Mouse (Mus musculus): ENCODE measurements at regions not wholly inside any gene's neighbourhood (a gene's known extent, or its start where the extent isn't known, plus 50 kb on each side); places are given as distances from the start of the nearest gene placed in this dataset.
"Not testable (repeated sequence)": the region's sequence is repeated elsewhere in the genome, so short reads cannot be mapped to it uniquely, and the experiment has no call there.

DNA sequence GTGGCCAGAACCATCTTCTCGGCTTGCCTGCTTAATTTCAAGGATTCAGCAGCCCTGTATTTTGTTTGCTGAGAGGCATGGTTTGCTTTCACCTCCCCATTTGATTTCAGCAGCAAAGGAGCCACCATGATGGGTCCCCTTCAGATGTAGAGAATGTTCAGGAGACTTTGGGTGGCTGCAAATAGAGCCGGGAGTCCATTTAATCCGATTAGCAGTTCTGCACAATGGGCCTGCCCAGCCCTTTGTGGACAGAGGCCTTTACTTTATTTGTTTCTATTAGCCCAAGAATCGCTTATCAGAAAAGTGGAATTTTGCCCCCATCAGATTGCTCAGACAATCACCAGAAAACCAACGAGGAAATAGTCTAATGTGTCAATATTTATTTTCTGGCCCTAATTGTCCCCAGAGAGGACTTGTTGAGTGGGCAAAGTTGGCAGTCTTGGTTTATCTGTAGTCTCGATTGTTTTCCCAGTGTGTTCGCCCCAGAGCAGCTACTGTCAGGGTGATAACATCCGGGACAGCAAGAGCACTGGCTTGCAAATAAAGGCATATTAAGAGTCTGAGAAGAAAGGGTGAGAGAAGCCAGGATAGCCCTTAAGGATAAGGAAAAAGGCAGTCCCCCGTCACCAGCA is 130.6 kb upstream of the Kiz start:
- H3K36me3 ChIP-seq (ENCODE audit: control insufficient read depth, insufficient read depth, low read length, poor library complexity, severe bottlenecking) = no peaks in the 10 kb centered on the region
- H3K27me3 ChIP-seq (ENCODE audit: control insufficient read depth, insufficient read depth, low read length, poor library complexity, severe bottlenecking) = no peaks in the 10 kb centered on the region
- no peak for DNase-seq (ENCODE audit: low read depth, low spot score)

DNA sequence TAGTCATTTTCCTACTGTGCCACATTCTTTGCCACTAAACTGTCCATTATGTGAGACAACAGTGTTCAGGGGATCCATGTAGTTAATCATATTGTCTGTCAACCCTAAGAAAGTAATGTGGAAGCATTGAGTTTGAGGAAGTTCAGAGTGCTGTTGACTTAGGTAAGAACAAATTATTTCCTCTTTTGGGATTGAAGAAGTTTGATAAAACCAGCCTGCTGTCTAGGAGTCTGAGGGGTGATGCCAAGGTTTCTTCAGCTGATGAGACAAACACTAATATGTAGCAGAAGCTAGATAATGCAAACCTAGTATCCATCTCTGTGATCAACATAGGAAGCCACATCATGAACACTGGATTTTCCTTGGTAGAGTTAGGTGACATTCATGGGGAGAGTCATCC is 127.0 kb upstream of the Kiz start:
- DNase-seq (ENCODE audit: low read depth, low spot score) = no peak
- Histone ChIP-seq H3K27me3 (ENCODE audit: control insufficient read depth, insufficient read depth, low read length, poor library complexity, severe bottlenecking) (no peaks in the 10 kb centered on the region), H3K36me3 (ENCODE audit: control insufficient read depth, insufficient read depth, low read length, poor library complexity, severe bottlenecking) (no peaks in the 10 kb centered on the region)

DNA sequence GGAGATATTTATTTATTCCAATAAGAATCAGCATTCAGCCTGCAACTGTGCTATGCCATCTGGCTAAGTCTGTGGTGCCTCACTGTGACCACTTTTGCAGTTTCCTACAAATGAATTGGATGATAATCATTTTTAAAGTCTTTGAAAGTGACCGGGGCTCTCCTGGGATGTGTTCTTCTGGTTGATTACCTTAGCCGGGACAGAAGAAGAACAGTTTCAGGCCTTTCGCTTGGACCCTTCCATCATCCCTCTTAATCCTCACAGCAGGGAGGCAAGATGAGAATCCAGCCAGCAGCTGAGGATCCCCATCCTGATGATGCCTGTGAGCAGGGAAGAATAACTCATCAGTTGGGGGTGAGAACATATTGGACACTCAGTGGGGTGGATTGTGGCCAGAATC is 124.6 kb upstream of the Kiz start:
- Histone ChIP-seq H3K27me3 (ENCODE audit: control insufficient read depth, insufficient read depth, low read length, poor library complexity, severe bottlenecking) (no peaks in the 10 kb centered on the region), H3K36me3 (ENCODE audit: control insufficient read depth, insufficient read depth, low read length, poor library complexity, severe bottlenecking) (no peaks in the 10 kb centered on the region)
- DNase-seq (ENCODE audit: low read depth, low spot score) = no peak

- not testable (repeated sequence) for DNase-seq (ENCODE audit: low read depth, low spot score); H3K27me3 ChIP-seq (ENCODE audit: control insufficient read depth, insufficient read depth, low read length, poor library complexity, severe bottlenecking); H3K36me3 ChIP-seq (ENCODE audit: control insufficient read depth, insufficient read depth, low read length, poor library complexity, severe bottlenecking)
Measured at GRCm38 (mm10) chr2:146732891-146733290, 122.8 kb upstream of the Kiz start.

GRCm38 (mm10) chr2:146744396-146744795 is 111.3 kb upstream of the Kiz start:
- H3K27me3 ChIP-seq (ENCODE audit: control insufficient read depth, insufficient read depth, low read length, poor library complexity, severe bottlenecking) = no peaks in the 10 kb centered on the region
- no peak for DNase-seq (ENCODE audit: low read depth, low spot score)
- H3K36me3 ChIP-seq (ENCODE audit: control insufficient read depth, insufficient read depth, low read length, poor library complexity, severe bottlenecking) = no peaks in the 10 kb centered on the region

DNA sequence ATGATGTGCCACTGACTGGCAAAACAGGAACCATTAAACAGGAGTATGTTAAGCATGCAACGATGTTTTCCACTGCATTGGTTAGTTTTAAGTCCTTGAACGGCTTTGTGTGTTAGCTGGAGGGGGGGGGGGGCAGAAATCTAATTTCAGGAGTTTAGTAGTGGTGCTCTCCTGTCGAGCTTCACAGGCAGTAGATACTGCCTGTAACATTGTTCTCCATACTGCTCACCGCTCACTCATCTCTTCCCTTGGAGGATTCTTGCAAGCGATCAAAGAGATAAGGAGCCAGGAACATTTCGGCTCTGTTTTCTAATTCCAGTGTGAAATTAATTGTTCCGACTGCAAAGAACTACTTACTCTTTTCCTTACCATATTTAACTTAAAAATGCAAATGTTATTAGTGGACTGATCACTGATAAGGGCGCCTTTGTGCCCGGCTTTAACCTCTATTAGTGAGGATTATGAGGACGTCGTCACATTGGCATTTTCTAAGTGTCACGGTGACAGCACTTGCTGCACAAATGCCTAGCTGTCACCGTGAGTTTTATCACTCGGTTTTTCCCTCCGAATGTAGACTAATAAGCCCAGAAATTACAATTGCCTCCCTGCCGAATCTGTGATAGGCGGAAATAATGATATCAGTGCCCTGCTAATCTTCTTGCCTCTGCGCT is 110.5 kb upstream of the Kiz start:
- H3K27me3 ChIP-seq (ENCODE audit: control insufficient read depth, insufficient read depth, low read length, poor library complexity, severe bottlenecking) = no peaks in the 10 kb centered on the region
- no peaks in the 10 kb centered on the region for H3K36me3 ChIP-seq (ENCODE audit: control insufficient read depth, insufficient read depth, low read length, poor library complexity, severe bottlenecking)
- DNase-seq (ENCODE audit: low read depth, low spot score) = no peak

GRCm38 (mm10) chr2:146745683-146746047 is 110.0 kb upstream of the Kiz start:
- no peaks in the 10 kb centered on the region for H3K27me3 ChIP-seq (ENCODE audit: control insufficient read depth, insufficient read depth, low read length, poor library complexity, severe bottlenecking)
- H3K36me3 ChIP-seq (ENCODE audit: control insufficient read depth, insufficient read depth, low read length, poor library complexity, severe bottlenecking) = no peaks in the 10 kb centered on the region
- no peak for DNase-seq (ENCODE audit: low read depth, low spot score)

DNA sequence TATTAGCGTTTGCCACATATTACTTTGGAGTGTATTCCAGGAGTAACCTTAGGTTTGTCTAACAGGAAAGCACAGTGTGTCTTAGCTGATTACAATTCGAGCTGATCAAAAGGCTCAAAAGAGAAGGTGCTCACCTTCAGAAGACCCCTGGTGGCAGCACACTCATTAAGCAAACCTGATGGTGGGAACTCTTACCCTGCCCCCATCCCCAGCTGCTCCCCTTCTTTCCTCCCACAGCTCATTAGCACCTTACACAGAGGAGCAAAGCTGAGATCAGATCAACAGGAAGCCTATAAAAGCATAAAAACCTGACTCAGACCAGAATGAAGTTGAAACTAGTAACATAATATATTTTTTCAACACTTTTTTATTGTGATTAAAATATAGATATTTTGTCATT is 101.7 kb upstream of the Kiz start:
- H3K27me3 ChIP-seq (ENCODE audit: control insufficient read depth, insufficient read depth, low read length, poor library complexity, severe bottlenecking) = no peaks in the 10 kb centered on the region

GRCm38 (mm10) chr2:146763522-146764144 is 92.0 kb upstream of the Kiz start:
- Histone ChIP-seq H3K36me3 (ENCODE audit: control insufficient read depth, insufficient read depth, low read length, poor library complexity, severe bottlenecking) (no peaks in the 10 kb centered on the region), H3K27me3 (ENCODE audit: control insufficient read depth, insufficient read depth, low read length, poor library complexity, severe bottlenecking) (no peaks in the 10 kb centered on the region)
- no peak for DNase-seq (ENCODE audit: low read depth, low spot score)

More for the DNA sequence above, 101.7 kb upstream of the Kiz start:
- no peaks in the 10 kb centered on the region for H3K36me3 ChIP-seq (ENCODE audit: control insufficient read depth, insufficient read depth, low read length, poor library complexity, severe bottlenecking)
- DNase-seq (ENCODE audit: low read depth, low spot score) = no peak

DNA sequence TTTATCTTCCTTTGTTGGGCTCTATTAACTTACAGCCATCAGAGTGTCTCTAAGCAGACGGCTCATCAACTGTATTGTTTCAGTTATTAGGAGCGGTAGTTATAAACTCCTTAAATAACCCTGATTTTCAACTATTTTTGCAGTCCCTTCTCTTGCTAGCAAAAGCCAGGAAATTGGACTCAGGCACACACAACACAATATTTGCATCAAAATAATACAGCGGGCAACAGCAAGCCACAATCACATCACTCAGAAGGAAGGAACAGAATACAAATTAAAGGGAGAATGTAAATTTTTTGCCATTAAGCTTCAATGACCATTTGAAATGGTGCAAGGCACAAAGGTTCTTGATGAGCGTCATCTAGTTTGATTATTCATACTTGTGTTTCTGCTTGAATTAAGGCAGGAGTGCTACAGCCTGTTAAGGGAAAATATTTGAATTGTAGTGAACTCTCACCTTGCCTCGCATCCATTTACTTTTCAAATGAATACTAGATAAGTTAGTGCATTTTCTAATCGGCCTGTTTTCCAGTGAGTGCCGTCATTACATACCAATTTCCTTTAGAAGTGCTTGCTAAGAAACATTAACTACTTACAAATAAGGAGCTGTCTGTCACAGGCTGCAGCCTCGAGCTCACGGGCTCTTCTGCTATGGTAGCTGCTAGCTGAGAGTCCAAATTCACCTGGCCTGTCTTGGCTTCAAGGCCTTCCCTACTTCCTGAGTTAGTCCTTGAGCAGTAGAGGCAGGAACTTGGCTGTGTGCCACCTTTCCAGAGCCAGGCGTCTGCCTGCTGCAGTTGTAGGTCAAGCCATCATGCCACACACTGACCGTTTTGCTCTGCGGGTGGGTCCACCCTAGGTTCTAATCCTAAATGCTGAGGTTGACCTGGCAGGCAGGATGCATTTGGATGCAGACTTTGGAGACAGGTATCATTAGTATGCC is 91.1 kb upstream of the Kiz start:
- no peaks in the 10 kb centered on the region for H3K27me3 ChIP-seq (ENCODE audit: control insufficient read depth, insufficient read depth, low read length, poor library complexity, severe bottlenecking)
- no peaks in the 10 kb centered on the region for H3K36me3 ChIP-seq (ENCODE audit: control insufficient read depth, insufficient read depth, low read length, poor library complexity, severe bottlenecking)
- DNase-seq (ENCODE audit: low read depth, low spot score) = no peak

DNA sequence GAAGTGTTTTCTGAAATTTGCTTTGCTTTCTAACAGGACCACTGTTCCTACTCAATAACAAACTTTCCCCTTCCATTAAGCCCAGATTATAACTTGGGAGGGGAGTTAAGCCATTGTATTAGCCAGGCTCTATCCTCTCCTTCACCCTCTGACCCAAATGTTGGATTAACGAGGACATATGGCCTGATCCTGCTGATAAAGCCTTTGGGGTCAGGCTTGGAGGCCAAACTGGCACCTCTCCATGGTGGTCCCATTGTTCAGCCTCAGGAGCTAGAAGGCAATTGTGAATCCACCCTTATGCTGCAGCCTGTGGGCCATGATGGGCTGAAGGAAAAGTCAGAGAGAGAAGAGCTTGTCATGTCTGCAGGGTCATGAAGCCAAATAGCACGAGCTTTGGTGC is 80.8 kb upstream of the Kiz start:
- H3K36me3 ChIP-seq (ENCODE audit: control insufficient read depth, insufficient read depth, low read length, poor library complexity, severe bottlenecking) = no peaks in the 10 kb centered on the region
- no peaks in the 10 kb centered on the region for H3K27me3 ChIP-seq (ENCODE audit: control insufficient read depth, insufficient read depth, low read length, poor library complexity, severe bottlenecking)
- no peak for DNase-seq (ENCODE audit: low read depth, low spot score)

DNA sequence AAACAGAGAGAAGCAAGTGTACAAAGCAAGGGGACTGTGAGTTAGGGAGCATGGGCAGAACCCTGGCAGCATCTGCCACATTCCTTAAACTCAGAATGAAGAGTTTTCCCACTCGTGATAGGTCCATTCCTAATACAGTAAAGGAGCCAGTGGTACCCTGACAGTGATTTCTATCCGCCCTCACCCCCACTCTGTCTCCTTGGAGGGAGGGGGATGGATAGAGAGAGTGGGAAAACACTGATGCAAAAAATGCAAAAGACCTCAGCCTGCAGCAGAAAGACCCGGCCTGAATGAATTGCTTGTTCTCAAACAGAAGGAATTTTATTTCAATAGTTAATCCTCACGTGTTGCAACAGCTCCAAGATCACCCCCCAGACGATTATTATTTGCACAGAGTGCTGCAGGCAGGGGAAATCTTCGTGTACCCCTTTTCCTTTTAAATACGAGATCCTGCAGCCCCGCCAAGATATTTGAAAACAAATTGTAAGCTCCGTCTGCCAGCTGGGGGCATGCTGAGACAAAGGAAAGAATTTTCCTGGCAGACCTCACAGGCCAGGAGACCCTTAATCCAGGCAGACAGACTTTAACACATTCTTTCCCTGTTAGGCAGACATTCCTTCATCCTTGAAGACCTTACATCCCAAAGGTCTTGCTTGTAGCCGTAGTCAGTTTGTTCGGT is 68.4 kb upstream of the Kiz start:
- DNase-seq (ENCODE audit: low read depth, low spot score) = no peak
- Histone ChIP-seq H3K36me3 (ENCODE audit: control insufficient read depth, insufficient read depth, low read length, poor library complexity, severe bottlenecking) (no peaks in the 10 kb centered on the region), H3K27me3 (ENCODE audit: control insufficient read depth, insufficient read depth, low read length, poor library complexity, severe bottlenecking) (no peaks in the 10 kb centered on the region)

GRCm38 (mm10) chr2:146787811-146788455 is 67.7 kb upstream of the Kiz start:
- no peak for DNase-seq (ENCODE audit: low read depth, low spot score)
- no peaks in the 10 kb centered on the region for H3K27me3 ChIP-seq (ENCODE audit: control insufficient read depth, insufficient read depth, low read length, poor library complexity, severe bottlenecking)
- no peaks in the 10 kb centered on the region for H3K36me3 ChIP-seq (ENCODE audit: control insufficient read depth, insufficient read depth, low read length, poor library complexity, severe bottlenecking)

DNA sequence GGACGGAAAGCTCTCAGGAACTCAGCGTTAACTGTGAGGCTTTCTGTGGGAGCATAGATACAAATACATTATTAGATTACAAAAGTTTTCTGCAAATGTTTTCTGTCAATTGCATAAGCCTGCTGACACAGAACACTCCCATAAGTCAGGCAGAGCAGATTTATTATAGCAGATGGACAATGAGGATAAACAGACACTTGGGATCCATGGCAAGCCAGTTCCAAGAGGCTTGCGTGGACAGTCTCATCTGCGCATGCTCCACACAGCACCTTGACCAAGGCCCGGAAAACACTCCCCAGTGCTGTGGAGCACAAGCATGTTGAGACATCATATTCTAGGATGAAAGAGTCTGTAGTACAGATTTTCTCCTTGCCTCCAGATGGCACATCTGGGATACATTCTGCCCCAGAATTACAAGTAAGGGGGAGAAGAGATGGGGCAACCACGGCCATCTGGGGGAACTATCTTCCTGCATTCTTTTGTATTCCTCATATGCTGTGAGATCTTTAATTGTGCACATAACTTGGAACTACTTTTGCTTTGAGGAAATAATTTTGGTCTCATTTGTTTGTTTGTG is 62.7 kb upstream of the Kiz start:
- no peaks in the 10 kb centered on the region for H3K36me3 ChIP-seq (ENCODE audit: control insufficient read depth, insufficient read depth, low read length, poor library complexity, severe bottlenecking)
- no peak for DNase-seq (ENCODE audit: low read depth, low spot score)
- no peaks in the 10 kb centered on the region for H3K27me3 ChIP-seq (ENCODE audit: control insufficient read depth, insufficient read depth, low read length, poor library complexity, severe bottlenecking)
